Mouse (Mus musculus) cerebellum, adult 11 months (tissue): ENCODE data around the gene Gm20388.

ENCODE experiments used
- DNase-seq: peaks from one replicate; pipeline ENCODE4 v3.0.0; 2022

The Gm20388 gene

GRCm38 (mm10) chr8:123740263-123740662 is 3829.6 kb downstream of the Gm20388 start:
- no peak for DNase-seq

GRCm38 (mm10) chr8:123741232-123741631 is 3830.6 kb downstream of the Gm20388 start:
- no peak for DNase-seq

GRCm38 (mm10) chr8:123746488-123746887 is 3835.8 kb downstream of the Gm20388 start:
- DNase-seq, result no peak

GRCm38 (mm10) chr8:123747772-123748171 is 3837.1 kb downstream of the Gm20388 start:
- DNase-seq, result no peak

GRCm38 (mm10) chr8:123750171-123750693 is 3839.6 kb downstream of the Gm20388 start:
- DNase-seq, result no peak

- no peak for DNase-seq
Measured at GRCm38 (mm10) chr8:123752773-123753468, 3842.3 kb downstream of the Gm20388 start.

GRCm38 (mm10) chr8:123753604-123754375 is 3843.1 kb downstream of the Gm20388 start:
- DNase-seq, result no peak

GRCm38 (mm10) chr8:123754538-123755431 is 3844.1 kb downstream of the Gm20388 start:
- DNase-seq, result no peak

DNA sequence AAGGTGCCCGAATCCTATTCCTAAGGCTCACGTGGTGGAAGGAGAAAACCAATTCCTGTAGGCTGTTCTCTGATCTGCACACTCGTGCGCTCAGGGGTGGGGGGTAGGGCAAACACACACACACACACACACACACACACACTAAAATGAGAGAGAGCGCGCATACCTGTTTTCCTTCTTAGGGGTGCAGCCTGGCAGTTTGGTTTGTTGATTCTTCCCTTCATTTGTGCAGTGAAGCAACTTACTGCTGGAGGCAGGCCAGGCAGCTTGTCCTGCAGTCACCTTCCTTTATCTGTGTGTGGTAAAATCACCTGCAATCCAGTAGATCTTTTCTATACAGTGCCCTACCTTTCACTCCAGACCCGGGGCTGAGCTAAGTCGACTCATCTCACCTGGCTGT is 3846.3 kb downstream of the Gm20388 start:
- DNase-seq, result no peak

DNA sequence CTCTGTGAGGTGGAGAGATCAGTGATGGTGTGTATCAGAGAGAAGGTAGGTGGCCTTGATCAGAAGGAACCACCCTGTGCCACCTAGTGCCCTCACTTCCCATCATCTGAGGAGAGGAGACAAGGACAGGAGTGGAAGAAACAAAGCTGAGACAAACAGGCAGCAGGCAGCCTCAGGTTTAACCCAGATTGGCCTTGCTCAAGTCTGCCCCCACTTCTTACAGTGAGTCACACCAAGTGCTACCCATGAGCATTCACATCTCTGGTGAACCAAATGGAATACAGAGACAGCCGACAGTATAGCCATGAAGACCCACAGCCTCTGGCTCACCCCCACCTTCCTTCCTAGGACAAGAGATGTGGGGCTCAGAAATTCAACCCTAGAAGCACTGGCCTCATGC is 3848.3 kb downstream of the Gm20388 start:
- DNase-seq, result no peak

- DNase-seq, result no peak
Measured at GRCm38 (mm10) chr8:123759933-123760332, 3849.3 kb downstream of the Gm20388 start.

DNA sequence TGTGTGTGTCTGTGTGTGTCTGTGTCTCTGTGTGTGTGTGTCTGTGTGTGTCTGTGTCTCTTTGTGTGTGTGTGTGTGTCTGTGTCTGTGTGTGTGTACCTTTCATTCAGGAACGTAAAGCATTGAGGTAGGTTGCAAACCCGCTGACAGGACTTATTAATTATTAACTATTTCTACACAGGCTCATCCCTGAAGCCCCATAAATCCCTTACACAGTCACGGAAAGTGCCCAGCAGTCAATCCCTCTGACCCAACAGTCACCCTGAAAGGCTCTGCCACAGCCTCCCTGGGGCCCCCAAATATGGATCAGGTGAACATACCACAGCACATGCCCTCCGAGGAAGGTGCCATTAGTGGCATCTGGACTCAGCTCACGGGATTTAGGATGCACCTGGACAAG is 3849.9 kb downstream of the Gm20388 start:
- no peak for DNase-seq

GRCm38 (mm10) chr8:123761266-123761882 is 3850.7 kb downstream of the Gm20388 start:
- peak; percentile 45 for DNase-seq

DNA sequence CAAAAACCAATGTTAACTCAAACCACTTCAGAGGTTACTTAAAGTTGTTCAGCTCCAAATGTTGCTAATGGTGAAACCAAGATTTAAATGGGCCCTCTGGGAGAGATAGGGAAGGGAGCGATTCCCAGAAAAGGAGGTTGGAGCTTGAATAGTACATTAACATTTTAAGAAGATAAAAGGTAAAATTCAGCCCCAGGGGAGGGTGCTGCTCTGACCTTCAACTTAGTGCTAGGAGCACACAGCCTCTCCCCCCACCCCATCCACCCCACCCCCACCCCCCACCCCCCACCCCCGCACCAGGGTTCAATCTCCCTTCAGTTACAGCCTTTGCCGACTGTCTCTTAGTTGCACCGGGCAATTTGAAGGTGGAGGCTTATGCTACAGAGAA is 3851.2 kb downstream of the Gm20388 start:
- DNase-seq, result no peak

- no peak for DNase-seq
Measured at GRCm38 (mm10) chr8:123763355-123763754, 3852.7 kb downstream of the Gm20388 start.

- DNase-seq, result peak; percentile 32
Measured at GRCm38 (mm10) chr8:123764671-123765070, 3854.0 kb downstream of the Gm20388 start.

- DNase-seq, result no peak
Measured at GRCm38 (mm10) chr8:123766516-123766915, 3855.9 kb downstream of the Gm20388 start.

- no peak for DNase-seq
Measured at GRCm38 (mm10) chr8:123767874-123768273, 3857.2 kb downstream of the Gm20388 start.

GRCm38 (mm10) chr8:123768492-123769356 is 3858.1 kb downstream of the Gm20388 start:
- DNase-seq, result no peak

DNA sequence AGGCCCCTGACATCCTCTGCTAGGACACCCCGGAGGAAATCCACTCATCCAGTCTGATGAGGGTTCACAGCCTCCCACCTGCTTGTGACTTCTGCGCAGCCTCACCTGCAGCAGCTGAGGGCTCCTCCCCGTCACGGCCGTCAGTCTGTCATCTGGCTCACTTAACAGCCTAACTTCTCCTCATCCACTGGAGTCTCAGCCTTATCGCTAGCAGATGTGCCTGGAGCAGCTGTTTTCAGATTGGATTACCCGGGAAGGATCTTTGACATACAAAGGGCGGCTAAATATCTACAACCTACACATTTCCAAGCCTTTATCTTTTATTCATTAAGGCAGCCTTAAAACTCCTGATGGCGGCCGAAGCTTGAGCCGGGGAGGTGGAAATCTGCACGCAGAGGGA is 3862.8 kb downstream of the Gm20388 start:
- no peak for DNase-seq

DNA sequence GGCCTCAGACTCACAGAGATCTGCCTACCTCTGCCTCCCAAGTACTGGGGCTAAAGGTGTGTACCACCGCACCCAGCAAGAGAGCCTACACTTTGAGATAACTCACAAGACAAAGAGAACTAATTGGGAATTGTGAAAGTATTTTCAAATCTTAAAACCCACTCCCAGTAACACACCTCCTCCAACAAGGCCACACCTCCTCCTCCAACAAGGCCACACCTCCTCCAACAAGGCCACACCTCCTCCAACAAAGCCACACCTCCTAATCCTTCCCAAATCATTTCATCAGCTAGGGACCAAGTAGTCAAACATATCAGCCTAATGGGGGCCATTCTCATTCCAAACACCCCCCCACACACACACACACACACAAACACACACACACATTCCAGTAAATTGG is 3863.8 kb downstream of the Gm20388 start:
- no peak for DNase-seq

DNA sequence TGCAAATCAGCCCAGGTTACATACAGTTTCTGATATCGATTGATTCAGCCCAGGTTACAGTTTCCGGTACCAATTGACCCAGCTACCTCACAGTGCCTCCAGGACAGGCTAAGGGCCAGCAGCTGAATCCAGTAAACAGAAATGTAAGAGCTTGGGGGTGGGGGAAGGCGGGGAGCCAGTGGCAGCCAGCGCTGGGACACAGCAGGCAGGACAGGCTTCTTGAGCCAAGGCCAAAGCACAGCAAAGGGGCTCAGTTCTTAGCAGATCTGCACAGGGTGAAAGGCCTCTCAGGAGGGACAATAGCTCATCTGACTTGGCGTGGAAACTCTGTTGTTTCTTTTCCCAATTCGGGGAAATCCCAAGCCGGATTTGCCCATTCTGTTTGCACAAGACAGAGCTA is 3866.7 kb downstream of the Gm20388 start:
- no peak for DNase-seq
